Mouse (Mus musculus) liver, adult 2 months (tissue): Measurements from ENCODE around the gene Ranbp3l. TPM values are rescaled to one million over a fixed set of nuclear protein-coding genes. Genes with fewer than 3 reads are reported as not detected.

ENCODE experiments used
- DNase-seq: peaks from one replicate; pipeline ENCODE4 v3.0.0-alpha.2; 2011; ENCODE audit warnings: low read depth, low spot score; ENCODE audit errors: extremely low read depth
- H3K27ac ChIP-seq: fragments of 200-500 bp; replicated peaks from 2 replicates; pipeline ENCODE4 v1.5.1; 2012; ENCODE audit warnings: low read depth, mild to moderate bottlenecking, control low read depth, inconsistent platforms, low read length; ENCODE audit not compliant: insufficient read depth
- H3K27me3 ChIP-seq: fragments of 200-500 bp; 2 replicates; pipeline ENCODE4 v1.6.1; 2012; ENCODE audit warnings: mild to moderate bottlenecking, moderate library complexity, low read length, inconsistent platforms; ENCODE audit not compliant: control insufficient read depth, insufficient read depth
- H3K36me3 ChIP-seq: fragments of 200-500 bp; 2 replicates; pipeline ENCODE4 v1.6.1; 2012; ENCODE audit warnings: low read length, inconsistent platforms; ENCODE audit not compliant: control insufficient read depth, insufficient read depth
- H3K4me1 ChIP-seq: fragments of 200-500 bp; 2 replicates; pipeline ENCODE4 v1.6.1; 2011; ENCODE audit warnings: low read length; ENCODE audit not compliant: control insufficient read depth, insufficient read depth
- H3K4me3 ChIP-seq: fragments of 200-500 bp; 2 replicates; pipeline ENCODE4 v1.5.1; 2011; ENCODE audit warnings: low read depth, mild to moderate bottlenecking, control low read depth, low read length, moderate library complexity; ENCODE audit not compliant: insufficient read depth
- H3K79me2 ChIP-seq: fragments of 200-500 bp; 2 replicates; pipeline ENCODE4 v1.6.1; 2012; ENCODE audit warnings: inconsistent platforms, mild to moderate bottlenecking, low read length, moderate library complexity; ENCODE audit not compliant: control insufficient read depth, insufficient read depth
- H3K9ac ChIP-seq: fragments of 200-500 bp; 2 replicates; pipeline ENCODE4 v1.6.1; 2012; ENCODE audit warnings: low read depth, mild to moderate bottlenecking, control low read depth, inconsistent platforms, low read length
- CTCF ChIP-seq: fragments of 200-500 bp; IDR thresholded peaks from 2 replicates; pipeline ENCODE4 v1.5.1; 2011; ENCODE audit warnings: low read depth, low read length, control low read depth
- POLR2A ChIP-seq: fragments of 200-500 bp; IDR thresholded peaks from 2 replicates; pipeline ENCODE4 v1.6.1; 2011; ENCODE audit warnings: low read length, control low read depth; ENCODE audit not compliant: insufficient read depth; ENCODE audit errors: extremely low read depth
- WGBS: fragments of 180-500 bp; shearing (Covaris S2); methylation state at CpG from one replicate; pipeline ENCODE4 v1.1.7; 2018; 5-methylcytosine and 5-hydroxymethylcytosine counted together
- polyA plus RNA-seq: library from polyadenylated mRNA; depleted of rRNA; stranded (reverse); fragments of >200 nt; gene quantifications from 2 replicates; pipeline ENCODE4 v1.2.3, GENCODE M21; 2012
- total RNA-seq: library from RNA; depleted of rRNA; stranded (reverse); fragments of >200 nt; gene quantifications from 2 replicates; pipeline ENCODE4 v1.2.3, GENCODE M21; 2014

The Ranbp3l gene
- total and polyA plus RNA-seq, 2 experiments = 0.55 to 1.8 TPM

DNA sequence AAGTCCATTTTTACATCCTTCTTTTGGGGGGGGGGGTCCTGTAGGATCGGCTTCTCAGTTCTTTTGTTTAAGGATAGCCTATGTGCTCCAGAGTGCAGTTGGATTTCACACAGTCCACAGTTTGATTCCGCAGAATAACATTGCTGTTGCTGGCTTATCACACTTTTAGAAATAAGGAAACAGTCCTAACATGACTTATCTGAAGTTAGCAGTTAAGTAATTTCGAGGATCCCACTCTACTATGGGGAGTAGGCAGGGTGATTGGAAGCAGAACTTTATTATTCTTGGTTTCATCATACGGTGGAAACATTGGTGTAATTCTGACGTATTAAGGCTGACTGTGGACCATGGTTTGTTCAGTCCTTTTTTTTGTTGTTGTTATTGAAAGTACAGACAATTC is 122.9 kb downstream of the Ranbp3l start:
- WGBS = 88% methylated on average over 5 of the region's 5 CpGs
- Histone ChIP-seq H3K79me2 (peaks cover 3% of the 10 kb centered on the region; the same call in 1 of the 2 replicates), H3K27ac (no peak overlapping the region), H3K27me3 (no peaks in the 10 kb centered on the region), H3K36me3 (peaks cover 42% of the 10 kb centered on the region), H3K9ac (no peak overlapping the region), H3K4me1 (no peaks in the 10 kb centered on the region), H3K4me3 (no peak overlapping the region)
- DNase-seq = no peak
- no peak for TF ChIP-seq POLR2A

DNA sequence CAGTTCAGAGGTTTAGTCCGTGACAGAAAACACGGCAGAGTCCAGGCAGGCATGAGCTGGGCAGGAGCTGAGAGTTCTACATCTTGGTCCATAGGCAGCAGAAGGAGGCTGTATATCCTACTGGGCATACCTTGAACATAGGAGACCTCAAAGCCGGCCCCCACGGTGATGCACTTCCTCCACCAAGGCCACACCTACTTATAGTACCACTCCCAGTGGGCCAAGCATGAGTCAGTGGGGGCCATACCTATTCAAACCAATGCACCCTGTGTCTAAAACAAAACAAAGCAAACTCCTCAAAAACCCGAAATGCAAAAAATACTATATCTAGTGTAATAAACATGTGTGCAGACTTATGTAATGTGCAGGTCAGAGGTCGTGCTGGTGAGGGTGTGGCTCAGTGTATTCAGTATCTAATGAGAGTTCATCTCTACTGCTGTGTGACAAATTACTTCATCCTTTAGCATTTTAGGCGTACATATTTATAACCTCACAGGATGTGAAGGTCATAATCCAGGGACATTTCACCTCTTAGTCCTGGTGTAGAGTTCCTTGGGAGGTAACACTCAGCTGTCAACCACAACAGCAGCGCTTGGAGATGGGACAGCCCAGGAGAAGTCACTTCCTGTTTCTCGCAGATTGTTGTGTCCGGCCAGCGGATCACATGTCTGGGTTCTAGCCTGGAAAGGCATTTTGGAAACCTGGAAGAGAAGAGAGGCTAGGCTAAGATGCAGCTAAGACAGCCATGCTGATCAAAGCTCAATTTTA is 126.0 kb downstream of the Ranbp3l start:
- Histone ChIP-seq H3K79me2 (no peaks in the 10 kb centered on the region; the same call in 1 of the 2 replicates), H3K9ac (no peak overlapping the region), H3K36me3 (peaks cover 49% of the 10 kb centered on the region), H3K4me1 (no peaks in the 10 kb centered on the region), H3K4me3 (no peak overlapping the region), H3K27ac (no peak overlapping the region), H3K27me3 (no peaks in the 10 kb centered on the region)
- WGBS = 70% methylated on average over 11 of the region's 11 CpGs
- no peak for TF ChIP-seq CTCF
- no peak for DNase-seq

DNA sequence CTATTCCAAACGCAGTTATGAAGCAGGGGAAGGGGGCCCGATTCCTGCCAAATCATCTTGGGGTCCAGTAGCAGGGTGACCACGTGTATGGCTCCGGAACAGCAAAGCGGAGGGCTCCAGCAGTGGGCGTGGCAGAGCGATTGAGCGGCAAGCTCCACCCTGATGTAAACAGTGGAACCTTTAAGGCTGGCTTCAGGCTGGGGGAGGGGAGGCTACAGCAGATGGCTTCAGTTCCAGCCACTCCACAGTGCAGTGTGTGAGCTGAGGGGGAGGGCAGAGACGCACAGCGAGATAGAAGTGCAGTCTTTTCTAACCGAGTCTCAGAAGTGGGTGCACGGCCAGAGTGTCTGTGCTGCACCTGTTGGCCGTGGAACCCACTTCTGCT is 126.6 kb downstream of the Ranbp3l start:
- 67% methylated on average over 13 of the region's 13 CpGs for WGBS
- no peak overlapping the region for H3K4me3 ChIP-seq
- TF ChIP-seq POLR2A (no peak), CTCF (no peak)
- peaks cover 49% of the 10 kb centered on the region for H3K36me3 ChIP-seq
- no peak overlapping the region for H3K9ac ChIP-seq
- H3K27me3 ChIP-seq = no peaks in the 10 kb centered on the region
- H3K79me2 ChIP-seq = no peaks in the 10 kb centered on the region; the same call in 1 of the 2 replicates
- H3K4me1 ChIP-seq = no peaks in the 10 kb centered on the region
- DNase-seq = no peak
- H3K27ac ChIP-seq = no peak overlapping the region

DNA sequence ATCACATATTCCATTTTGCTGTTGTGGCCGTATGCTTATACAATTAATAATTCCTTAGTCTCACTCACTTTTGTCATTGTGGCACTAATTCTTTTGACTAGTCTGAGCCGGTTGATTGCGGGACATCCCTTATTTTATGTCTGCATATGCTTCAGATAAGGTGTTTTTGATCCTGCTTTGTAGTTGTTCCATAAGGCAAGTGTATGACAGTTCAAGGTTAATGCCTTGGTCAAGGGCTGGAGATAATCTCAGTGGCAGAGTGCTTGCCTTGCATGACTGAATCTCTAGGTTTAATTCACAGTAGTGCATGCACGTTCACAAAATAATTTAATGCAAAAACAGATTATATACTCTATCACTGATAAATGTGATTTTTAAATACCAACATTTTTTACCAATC is 129.1 kb downstream of the Ranbp3l start:
- H3K36me3 ChIP-seq = peaks cover 55% of the 10 kb centered on the region
- H3K27ac ChIP-seq = no peak overlapping the region
- TF ChIP-seq CTCF = no peak
- no peaks in the 10 kb centered on the region for H3K4me1 ChIP-seq
- 80% methylated on average over 4 of the region's 4 CpGs for WGBS
- no peak overlapping the region for H3K9ac ChIP-seq
- H3K27me3 ChIP-seq = no peaks in the 10 kb centered on the region
- no peak overlapping the region for H3K4me3 ChIP-seq
- DNase-seq = no peak
- H3K79me2 ChIP-seq = no peaks in the 10 kb centered on the region; the same call in 1 of the 2 replicates

DNA sequence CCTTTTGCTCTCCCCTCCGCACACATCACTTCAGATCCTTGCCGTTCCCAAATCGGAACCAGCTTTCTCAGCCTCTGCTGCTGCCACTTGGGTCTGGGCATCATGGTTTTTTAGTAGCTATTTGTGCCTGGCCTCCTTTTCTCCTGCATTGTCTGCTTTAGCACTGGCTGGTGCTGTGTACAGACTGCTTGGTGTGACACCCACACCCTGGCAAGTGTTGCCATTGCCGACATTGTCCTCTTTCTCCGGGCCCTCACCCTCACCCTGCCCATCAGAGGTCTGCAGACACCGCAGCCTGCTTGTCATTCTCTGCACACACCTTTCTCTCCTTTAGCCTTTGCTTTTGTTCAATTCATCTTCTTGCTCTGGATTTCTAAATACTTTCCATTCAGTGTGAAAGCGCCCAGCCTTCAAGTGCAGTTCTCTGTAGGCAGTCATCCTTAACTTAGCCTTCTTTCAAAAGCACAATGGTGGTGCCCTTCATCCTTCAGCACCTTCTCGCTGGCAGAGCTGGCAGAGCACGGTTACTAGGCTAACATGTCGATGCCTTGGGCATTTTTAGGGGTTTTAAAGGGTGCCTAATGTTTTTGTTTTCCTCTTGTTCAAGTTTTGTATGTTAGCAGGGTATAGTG is 132.8 kb downstream of the Ranbp3l start:
- no peak overlapping the region for H3K27ac ChIP-seq
- WGBS = 93% methylated on average over 10 of the region's 10 CpGs
- H3K27me3 ChIP-seq = no peaks in the 10 kb centered on the region
- H3K4me1 ChIP-seq = no peaks in the 10 kb centered on the region
- H3K79me2 ChIP-seq = no peaks in the 10 kb centered on the region; the same call in 1 of the 2 replicates
- no peak overlapping the region for H3K4me3 ChIP-seq
- no peak overlapping the region for H3K9ac ChIP-seq
- no peak for DNase-seq
- TF ChIP-seq POLR2A (no peak), CTCF (no peak)
- H3K36me3 ChIP-seq = peaks cover 62% of the 10 kb centered on the region
